Mouse (Mus musculus): Measurements from ENCODE around the gene Evi5.

Gene Evi5

DNA sequence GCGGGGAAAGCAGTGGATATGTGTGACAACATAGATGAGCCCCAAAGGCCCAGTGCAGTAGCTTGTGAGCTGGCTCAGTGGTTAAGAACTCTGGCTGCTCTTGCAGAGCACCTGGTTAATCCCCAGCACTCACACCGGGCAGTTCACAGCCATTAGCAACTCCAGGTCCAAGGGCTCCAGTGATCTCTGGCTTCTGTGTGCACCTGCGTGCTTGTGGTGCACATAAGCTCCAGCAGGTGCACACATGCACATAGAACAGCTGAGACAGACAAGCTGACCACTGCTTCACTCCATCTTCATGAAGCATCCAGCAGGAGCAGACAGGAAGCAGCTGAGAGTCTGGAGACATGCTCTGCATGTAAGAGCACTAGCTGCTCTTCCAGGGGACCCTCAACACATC is 136.6 kb downstream of the Evi5 start:
- DNase-seq (ENCODE audit: low spot score): no peak

DNA sequence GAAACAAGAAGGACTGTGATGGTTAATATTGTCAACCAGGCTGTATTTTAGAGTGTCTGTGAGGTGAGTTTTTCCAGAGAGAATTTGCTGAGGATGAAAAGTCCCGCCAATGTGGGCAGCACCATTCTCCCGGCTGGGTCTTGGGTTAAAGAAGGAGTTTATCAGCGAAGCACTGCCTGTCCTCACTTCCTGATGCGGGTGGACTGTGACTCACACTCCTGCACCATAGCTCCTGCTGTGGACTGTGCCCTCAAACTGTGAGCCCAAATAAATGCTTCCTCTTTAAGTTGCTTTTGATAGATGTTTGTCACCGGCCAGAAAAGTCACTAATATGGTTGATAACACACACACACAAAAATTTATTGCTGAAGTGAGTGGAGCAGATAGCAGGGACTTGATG is 138.7 kb downstream of the Evi5 start:
- no peak for DNase-seq (ENCODE audit: low spot score)

DNA sequence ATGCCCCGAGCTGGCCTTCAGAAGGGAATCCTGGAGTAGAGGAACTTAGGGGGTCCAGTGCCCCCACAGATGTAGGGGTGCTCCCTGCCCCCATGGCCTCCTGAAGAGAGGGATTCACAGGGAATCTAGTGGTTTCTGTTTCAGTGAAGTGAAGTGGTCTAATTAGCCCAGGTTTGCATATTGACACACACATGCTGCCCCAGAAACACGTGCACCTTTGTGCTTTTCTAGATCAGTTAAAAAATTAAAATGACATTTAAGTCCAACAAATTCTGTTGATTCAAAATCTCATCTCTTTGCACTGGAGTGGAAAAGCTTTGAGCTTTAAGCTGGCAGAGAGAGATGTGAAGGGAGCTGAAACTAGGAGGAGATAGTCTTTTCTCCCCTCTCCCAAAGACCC is 143.1 kb downstream of the Evi5 start:
- no peak for DNase-seq (ENCODE audit: low spot score)

DNA sequence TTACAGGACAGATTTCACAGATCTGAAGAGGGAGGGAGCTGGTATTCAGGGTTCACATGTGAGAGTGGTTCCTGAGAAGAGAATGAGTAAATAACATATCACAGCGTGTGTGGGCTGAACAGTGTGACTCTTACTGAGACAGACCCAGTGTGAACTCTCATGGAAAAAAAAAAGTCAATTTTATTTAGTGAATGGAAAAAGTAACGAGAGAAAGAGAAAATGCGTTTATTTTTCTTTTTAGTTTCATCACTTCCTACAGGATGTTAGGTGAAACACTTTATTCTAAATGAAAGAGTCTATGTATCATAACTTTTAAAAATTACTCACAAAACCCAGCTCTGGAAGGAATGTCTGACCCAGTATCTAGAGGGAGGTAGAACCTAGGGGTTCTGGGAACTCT is 143.5 kb downstream of the Evi5 start:
- no peak for DNase-seq (ENCODE audit: low spot score)

DNA sequence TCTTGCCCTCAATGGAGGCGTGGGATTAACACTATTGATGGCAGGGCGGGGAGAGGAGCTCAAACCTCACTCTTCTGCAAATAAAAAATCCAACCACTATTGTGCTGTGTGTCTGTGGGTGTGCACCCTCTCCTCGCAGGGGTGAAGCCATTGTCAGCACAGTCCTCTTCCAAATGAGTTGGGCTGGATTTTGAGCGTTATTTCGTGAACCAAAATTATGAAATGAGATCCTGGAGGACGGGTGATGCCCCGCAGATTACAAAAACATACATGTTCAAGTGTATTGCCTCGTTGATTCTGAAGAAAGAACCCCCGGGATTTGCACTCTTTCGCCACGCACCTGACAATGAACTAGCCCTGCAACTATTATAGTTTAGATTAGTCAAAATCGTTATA is 147.9 kb downstream of the Evi5 start:
- no peak for DNase-seq (ENCODE audit: low spot score)

DNA sequence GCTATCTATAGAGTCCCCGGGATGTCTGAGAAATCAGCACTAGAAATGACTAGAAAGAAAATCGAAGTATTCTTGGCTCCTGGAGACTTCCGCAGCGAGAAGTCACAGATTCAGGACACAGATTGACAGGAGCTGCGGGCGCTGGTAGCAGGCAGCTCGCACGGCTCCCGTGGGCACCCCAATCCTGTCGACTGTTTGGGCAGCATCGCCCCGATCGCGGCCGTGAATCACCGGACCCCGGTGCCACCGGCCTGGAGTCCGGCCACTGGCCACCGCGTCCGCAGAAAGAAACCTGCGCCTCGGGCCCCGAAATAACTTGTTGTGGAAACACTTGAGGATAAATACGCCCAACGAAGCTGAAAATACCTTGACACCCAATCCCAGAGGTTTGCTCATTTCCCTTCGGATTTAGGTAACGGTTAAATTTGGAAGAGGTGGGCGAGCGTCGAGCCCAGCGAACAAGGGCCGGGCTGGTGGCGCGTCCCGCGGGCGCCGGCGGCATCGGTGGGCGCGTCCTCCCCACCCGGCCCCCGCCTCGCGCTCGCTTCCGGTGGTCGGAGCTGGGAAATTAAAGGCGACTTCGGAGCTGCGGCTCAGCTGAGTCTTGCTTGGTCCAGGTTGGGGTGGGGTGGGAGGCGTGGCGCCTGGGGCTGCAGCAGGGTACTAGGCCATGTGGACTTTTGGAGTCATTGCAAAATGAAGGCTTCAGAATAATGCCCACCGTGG is 148.5 kb downstream of the Evi5 start:
- no peak for DNase-seq (ENCODE audit: low spot score)

DNA sequence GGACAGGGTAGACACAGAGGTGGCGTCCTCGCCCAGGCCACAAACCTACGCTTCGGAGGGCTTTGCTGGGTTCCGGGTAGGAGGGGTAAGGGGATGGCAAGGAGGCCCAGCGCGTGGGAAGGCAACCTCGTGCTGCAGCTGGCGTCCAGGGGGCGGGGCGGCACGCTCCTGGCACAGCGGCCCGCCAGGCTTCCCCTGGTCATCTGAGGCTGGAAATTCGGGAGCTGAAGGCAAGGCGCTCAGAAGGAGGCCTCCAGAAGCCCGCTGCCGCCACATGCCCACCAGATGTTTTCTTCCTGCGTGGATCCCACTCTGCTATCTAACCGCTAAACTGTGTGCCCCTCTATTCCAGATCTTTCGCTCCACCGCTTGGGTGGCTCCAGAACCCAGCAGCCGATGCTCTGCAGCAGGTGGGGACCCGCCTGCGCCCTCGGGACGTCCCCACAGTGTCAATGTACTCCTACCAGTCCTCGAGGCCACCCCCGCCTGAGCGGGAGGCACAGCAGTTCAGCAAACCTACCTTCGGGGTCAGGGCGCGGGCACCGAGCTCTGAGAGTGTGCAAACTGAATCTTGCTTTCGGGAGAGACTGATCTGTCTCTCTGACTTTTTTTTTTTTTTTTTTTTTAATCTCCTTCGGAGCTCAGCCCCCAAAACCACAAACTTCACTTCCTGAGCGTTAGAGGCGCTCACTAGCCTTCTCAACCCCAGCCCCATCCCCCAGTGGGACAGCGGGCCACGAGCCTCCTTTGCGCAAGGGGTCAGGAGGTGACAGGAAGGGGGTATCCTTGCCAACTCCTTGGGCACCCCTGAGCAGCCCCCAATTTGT is 149.3 kb downstream of the Evi5 start, which contains the start of gene Gfi1:
TSS of gene Gfi1 (minus strand) at position 602 of the 827 bp plus-strand sequence.
- no peak for DNase-seq (ENCODE audit: low spot score)

DNA sequence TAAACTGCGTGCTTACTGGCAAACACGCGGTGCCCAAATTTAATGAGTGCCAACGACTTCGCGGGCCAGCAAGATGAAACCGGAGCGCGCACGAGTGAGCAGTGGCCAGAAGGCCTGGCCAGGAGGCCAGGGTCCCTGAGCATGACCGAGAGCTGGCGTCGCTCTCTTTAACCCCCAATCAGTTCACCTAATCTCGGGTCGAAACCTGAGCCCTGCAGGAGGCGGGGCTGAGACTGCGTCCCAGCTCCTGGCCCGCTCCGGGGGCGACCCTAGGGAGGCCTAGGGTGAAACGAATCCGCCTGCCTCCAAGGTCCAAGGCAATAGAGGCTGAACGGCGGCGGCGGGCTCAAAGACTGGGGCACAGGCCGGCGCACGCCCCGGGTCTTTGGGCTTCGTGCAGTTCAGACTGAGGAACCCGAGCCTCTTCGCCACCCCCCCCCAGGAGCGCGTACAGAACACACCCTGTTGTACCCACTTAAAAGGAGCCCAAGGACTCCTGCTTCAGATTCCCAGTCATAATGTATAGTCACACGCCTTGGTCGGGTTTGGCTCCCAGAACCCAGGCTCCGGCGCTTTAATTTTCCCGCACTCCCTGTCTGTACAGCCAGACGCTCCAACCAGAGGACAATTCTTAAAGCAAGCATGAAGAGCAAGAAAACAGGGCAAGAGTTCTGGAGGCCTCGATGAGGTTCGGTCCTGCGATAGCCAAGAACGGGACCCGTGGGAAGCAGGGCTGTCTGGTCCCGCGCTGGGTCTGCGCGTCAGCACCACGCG is 150.1 kb downstream of the Evi5 start:
- DNase-seq (ENCODE audit: low spot score): no peak

DNA sequence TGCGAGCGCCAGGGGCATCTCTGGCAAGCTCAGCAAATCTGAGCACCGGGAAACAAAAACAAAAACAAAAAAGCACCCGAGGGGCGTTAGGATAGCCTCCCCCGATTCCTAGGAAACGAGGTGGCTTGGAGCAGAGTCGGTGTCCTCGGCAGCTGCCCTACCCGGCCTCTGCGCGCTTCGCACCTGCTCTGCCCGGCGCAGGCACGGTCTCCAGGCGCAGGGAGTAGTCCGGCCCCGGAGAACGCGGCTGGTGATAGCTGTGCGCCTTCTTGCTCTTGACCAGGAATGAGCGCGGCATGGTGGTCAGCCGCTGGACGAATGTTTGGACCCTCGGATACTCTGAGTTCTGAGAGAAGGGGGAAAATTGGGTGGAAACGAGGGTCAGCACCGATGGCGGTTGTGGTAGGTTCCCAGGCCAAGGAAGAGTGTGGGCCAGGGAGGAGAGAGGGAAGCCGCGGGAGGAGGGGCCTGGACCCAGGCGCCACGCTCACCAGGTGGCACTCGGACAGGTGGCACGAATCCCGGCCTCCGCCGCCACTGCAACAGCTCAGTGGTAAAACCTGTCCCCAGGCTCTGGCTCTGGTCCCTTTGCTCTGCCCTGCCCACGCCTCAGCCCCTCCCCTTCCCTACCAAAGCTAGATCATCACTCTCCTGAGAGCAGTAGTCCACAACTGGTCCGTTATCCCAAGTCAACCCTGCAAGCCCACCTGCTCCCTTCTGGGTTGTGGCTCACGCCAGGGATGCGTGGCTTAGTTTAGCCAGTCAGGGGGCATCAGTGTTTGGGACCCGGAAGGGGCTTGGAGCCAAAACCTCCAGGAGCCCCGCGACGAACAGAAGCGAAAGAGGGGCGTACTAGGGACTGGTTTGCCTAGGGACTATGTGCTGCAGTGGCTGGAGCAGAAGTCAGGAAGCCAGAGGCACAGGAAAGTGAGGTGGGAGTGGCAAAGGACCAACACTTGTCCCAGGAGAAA is 151.1 kb downstream of the Evi5 start:
- DNase-seq (ENCODE audit: low spot score): no peak

DNA sequence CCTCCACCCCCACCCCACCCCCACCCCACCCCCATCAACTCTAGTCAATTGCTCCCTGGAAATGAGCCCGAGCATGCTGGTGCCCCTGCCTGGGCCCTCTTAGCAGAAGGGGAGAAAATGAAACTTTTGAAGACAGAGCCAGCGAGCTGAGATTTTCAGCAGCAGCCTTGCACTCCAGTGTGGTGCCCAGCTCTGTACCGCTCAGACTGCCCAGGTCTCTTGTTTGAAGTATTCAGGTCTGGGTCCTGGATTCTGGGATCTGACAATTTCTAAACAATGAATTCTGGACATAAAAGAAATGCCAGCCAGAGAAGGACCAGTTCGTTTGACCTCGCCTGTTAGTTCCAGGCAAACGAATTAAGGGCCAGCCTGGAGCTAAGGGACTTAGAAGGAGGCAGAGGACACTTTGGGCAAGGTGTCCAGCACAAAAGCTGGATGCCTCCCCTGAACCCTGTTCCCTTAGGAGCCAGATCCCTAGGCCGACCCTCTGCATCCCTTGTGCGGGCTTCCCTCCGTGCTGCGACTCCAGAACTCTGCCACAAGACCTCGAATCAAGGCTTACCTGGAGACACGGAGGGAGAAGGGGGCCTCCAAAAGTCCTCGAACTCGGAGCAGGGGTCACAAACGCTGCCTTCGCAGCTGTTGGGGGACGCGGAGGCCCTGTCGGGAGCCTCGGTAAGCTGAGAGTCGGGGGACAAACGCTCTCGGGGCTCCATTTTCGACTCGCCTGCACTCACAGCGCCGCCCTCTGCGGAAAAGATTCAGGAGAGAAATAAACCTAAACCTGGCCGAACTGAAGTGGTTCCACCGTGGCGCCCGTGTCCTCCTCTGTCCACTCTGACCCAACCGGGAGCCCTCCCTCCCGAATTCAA is 152.0 kb downstream of the Evi5 start:
- no peak for DNase-seq (ENCODE audit: low spot score)

DNA sequence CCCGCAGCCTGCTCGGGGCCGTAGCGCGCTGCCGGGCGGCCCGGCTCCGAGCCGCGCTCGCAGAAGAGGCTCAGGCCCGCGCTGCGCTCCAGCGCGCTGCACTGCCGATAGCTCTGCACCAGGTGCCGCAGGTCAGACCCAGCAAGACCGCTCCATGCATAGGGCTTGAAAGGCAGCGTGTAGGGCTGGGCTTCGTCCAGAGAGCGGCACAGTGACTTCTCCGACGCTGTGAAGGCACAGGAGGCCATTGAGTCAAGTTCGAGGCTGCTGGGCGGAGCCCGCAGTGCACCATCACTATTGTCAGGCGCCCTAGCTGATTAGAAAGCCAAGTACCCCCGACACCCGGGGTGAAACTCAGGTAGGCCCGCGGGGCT is 153.3 kb downstream of the Evi5 start:
- DNase-seq (ENCODE audit: low spot score): no peak

DNA sequence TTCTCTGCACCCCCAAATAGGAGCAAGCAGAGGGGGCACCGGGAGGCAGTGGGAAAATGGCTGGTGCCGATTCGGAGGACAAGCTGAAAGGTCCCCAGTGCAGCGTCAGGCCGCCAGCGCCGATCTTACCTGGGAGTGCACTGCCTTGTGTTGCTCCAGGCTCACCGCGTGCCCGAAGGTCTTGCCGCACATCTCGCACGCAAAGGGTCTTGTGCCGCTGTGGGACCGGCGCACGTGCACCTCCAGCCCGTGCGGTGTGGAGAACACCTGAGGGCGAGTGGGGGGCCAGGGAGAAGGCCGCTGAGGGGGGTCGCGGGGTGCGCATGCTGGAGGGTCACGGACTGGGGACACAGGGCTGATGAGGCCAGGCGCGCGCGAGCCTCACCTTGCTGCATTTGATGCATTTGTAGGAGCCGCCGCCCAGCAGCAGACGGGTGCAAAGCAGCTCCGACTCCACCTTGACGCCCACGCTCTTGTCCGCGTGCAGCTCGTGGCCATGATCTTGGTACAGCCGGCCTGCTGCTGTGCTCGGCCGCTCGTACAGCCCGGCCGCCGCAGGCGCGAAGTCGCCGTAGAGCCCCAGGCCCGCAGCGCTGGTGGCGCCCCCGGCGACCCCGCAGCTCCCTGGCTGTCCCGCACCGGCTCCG is 153.8 kb downstream of the Evi5 start:
- DNase-seq (ENCODE audit: low spot score): no peak

DNA sequence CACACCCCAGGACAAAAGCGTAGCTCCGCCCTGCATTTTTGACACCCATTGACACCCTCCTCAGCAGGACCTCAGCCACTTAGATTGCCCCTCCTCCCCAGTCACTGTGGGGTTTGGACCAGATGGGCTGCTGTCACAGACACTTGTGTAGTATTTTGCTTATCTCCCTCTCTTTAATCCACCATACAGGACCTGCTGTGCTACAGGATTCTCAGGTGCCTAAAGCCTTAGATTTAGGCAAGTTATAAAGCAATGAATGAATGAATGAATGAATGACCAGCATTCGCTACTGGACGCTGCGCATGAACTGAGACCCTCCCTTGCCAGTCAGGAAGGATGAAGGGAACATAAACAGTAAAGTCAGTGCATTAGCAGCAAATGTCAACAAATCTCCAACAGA is 154.4 kb downstream of the Evi5 start:
- no peak for DNase-seq (ENCODE audit: low spot score)

DNA sequence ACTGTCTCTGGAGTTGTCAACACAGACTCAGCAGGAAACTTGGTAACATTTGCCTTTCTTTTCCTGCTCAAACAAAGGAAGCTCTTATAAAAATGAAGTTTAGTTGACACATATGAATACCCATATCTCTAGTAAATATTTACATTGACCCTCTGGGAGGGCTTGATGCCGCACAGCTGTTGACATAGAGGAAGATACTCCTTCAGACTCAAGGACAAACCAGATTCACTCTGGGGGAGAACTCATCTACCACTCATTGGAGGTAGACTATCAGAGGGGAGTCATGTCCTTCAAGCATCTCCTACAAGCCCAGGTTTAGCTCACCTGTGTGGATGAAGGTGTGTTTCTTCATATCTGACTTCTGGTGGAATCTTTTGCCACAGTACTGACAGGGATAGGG is 155.1 kb downstream of the Evi5 start:
- DNase-seq (ENCODE audit: low spot score): no peak

DNA sequence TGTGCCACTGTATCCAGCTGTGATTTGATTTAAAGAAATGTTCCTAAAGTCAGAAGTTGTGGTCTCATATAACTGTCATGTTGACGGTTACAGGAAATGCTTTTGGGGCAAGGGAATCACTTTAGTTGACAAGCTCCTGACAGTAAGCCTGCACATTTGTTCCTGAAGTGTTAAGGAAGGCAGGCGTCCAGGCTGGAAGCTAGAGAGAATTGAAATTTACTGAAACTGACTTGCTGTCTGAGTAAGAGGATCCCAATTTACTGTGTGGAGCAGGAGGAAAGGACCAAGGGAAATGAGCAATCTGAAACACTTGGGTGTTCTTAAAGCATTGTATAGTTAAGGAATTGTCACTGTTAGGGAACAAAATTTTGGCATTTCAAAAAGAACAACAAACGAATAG is 155.7 kb downstream of the Evi5 start:
- DNase-seq (ENCODE audit: low spot score): no peak

DNA sequence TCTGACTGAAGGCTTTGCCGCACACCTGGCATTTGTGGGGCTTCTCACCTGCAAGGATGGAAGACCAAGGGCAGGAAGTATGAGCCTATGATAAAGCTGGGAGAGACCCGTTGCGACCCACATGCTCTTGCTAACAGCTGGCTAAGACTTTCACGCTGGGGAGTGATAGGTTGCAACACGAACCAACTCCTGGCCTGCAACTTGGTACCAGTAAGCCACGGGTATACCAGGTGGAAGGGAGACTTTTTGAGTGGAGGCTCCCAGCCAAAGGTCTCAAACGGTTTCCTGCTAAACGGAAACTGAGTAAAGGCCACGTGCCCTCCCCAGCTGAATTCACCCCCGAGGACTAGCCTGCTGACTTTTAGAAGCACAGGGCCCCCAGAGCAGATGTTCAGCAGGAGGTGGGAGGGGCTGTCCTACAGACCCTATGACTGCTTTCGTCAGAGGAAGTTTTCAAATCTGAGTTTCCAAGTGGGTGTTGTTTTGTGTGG is 157.0 kb downstream of the Evi5 start:
- no peak for DNase-seq (ENCODE audit: low spot score)

DNA sequence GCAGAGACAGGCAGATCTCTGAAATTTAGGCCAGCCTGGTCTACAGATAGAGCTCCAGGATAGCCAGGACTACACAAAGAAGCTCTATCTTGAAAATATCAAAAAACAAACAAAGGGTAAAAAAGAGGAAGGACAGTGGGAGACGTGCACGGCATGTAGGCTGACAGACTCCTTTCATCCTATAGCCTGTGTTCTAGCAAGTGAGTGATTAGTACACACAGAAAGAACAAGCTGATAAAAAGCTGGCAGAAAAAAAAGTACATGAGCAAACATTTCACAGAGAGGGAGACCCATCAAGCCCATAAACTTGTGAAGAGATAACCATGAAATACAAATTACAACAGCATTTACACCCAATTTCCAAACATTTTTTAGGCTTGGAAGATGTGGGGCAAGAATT is 163.2 kb downstream of the Evi5 start:
- DNase-seq (ENCODE audit: low spot score): no peak

DNA sequence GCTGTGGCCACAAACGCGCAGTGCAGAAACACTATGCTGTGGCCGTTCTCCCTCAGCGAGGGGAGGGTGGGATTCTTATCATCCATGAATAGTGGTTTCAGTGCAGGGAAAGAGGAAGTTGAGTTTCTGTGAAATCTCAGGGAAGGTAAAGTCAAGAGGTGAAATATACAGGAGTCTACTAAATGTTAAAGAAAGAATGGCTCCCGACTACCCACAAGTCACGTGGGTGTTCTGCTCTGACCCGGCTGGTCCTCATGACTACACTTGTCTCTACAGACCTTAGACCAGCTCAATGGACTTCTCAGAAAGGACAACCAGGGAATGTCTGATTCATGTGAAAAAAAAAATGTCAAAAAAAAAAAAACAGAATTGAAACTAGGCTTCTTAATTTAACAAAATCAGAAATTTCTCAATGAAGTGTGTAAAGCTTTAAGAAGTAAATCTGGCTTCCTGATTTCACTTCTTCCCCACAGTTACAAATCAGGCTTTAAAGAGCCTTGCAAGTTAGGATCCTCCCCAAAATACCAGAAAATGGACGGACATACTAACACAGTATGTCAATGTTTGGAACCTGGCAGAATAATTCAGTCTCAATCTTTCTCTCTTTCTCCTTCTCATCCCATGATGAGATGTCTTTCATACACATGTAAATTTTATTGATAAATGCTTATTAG is 166.6 kb downstream of the Evi5 start:
- no peak for DNase-seq (ENCODE audit: low spot score)

DNA sequence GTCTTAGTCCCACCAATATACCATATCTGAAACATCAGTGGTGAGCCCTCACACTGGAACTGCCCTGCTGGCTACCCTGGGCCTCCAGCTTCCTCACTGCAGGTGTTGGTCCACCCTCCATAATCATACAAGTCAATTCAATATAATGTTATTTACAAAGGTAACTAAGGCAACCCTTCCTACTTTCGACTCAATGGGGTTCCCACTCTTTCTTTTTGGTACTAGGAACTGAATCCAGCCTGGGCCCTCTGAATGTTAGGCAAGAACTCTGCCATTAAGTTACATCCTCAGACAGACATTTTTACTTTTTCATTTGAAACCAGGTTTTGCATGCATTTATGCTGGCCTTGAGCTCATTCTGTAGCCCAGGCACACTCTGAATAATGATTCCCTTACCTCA is 168.6 kb downstream of the Evi5 start:
- no peak for DNase-seq (ENCODE audit: low spot score)
